Mouse (Mus musculus): ENCODE data around the gene Btn1a1.

DNA sequence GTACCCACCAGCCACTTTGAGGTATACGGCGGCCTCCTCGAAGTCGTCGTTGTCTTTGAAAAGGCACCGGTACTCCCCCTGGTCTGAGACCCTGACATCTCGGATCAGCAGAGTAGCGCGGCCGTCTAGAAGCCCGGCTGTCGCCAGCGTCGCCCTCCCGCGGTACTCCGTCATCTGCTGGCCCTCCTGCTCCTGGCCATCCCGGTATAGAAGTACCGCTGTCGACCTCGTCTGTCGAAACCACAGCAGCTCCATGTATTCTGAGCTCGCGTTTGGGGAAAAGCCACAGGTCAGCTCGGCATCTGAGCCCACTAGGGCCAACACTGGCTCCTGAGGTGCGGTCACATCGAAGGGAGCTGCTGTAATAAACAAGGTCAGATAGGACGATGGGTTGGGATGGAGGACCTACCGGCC is 1.5 kb downstream of the Btn1a1 start:
- TF ChIP-seq CTCF (IDR thresholded peaks at IDR 0.05) (0 out of 2 replicates have a peak, but pooled peaks have one; percentile 14), EP300 (IDR thresholded peaks at IDR 0.05) (no peak)

Data from lung, postnatal 0 days (tissue).